Mouse (Mus musculus): ENCODE measurements around the gene Col17a1.

The Col17a1 gene

GRCm38 (mm10) chr19:47659765-47660408 lies 32.0 kb downstream of the Col17a1 start:
- no peak for DNase-seq

- peak; percentile 54 for DNase-seq
Measured at GRCm38 (mm10) chr19:47658914-47659535, 32.9 kb downstream of the Col17a1 start.

GRCm38 (mm10) chr19:47654896-47655295 lies 37.0 kb downstream of the Col17a1 start:
- peak; percentile 33 for DNase-seq

- no peak for DNase-seq
Measured at GRCm38 (mm10) chr19:47653173-47653572, 38.7 kb downstream of the Col17a1 start.

GRCm38 (mm10) chr19:47652255-47652654 lies 39.6 kb downstream of the Col17a1 start:
- no peak for DNase-seq

GRCm38 (mm10) chr19:47651160-47651480 lies 40.8 kb downstream of the Col17a1 start:
- no peak for DNase-seq

GRCm38 (mm10) chr19:47650366-47651159 lies 41.3 kb downstream of the Col17a1 start:
- DNase-seq = no peak

- no peak for DNase-seq
Measured at GRCm38 (mm10) chr19:47649071-47649470, 42.8 kb downstream of the Col17a1 start.

- no peak for DNase-seq
Measured at GRCm38 (mm10) chr19:47646508-47647120, 45.3 kb downstream of the Col17a1 start.

GRCm38 (mm10) chr19:47645583-47645982 lies 46.3 kb downstream of the Col17a1 start:
- DNase-seq = no peak

- no peak for DNase-seq
Measured at GRCm38 (mm10) chr19:47643910-47644309, 48.0 kb downstream of the Col17a1 start.

GRCm38 (mm10) chr19:47635380-47635779 lies 56.5 kb downstream of the Col17a1 start:
- DNase-seq = no peak

- DNase-seq = no peak
Measured at GRCm38 (mm10) chr19:47631799-47632198, 60.1 kb downstream of the Col17a1 start.

- DNase-seq = no peak
Measured at GRCm38 (mm10) chr19:47630381-47630780, 61.5 kb downstream of the Col17a1 start.

- DNase-seq = no peak
Measured at GRCm38 (mm10) chr19:47629068-47629467, 62.8 kb downstream of the Col17a1 start.

GRCm38 (mm10) chr19:47627450-47627849 lies 64.4 kb downstream of the Col17a1 start:
- DNase-seq = no peak

GRCm38 (mm10) chr19:47624940-47625711 lies 66.8 kb downstream of the Col17a1 start:
- no peak for DNase-seq

- no peak for DNase-seq
Measured at GRCm38 (mm10) chr19:47621478-47621877, 70.4 kb downstream of the Col17a1 start.

- no peak for DNase-seq
Measured at GRCm38 (mm10) chr19:47613442-47613841, 78.5 kb downstream of the Col17a1 start.

GRCm38 (mm10) chr19:47608513-47608912 lies 83.4 kb downstream of the Col17a1 start:
- DNase-seq = no peak

Measured in right cerebral cortex, postnatal 14 days (tissue).